Mouse (Mus musculus) layer of hippocampus, adult 18-20 months (tissue): Measurements from ENCODE around the gene Abcc4. TPM values are rescaled to one million over a fixed set of nuclear protein-coding genes. Genes with fewer than 3 reads are reported as not detected.

Experiments
- DNase-seq, 2 experiments: peaks; one replicate each; pipeline ENCODE4 v3.0.0; 2022; ENCODE audit warnings: low spot score in 2 of 2
- total RNA-seq, 2 experiments: library from RNA; stranded (reverse); gene quantifications; 2 replicates each; pipeline ENCODE4 v1.2.3; 2021

The Abcc4 gene
- total RNA-seq, 2 experiments from 2014 or later = 7.1 to 8.2 TPM

- no peak for DNase-seq
Observed at GRCm38 (mm10) chr14:118510793-118511192, 195.2 kb downstream of the Abcc4 start.

GRCm38 (mm10) chr14:118510216-118510615 lies 195.8 kb downstream of the Abcc4 start:
- peak in 1 of 2 experiments; percentile 39 for DNase-seq

- no peak for DNase-seq
Observed at GRCm38 (mm10) chr14:118507829-118508228, 198.2 kb downstream of the Abcc4 start.

- DNase-seq = peak in 1 of 2 experiments; percentile 18
Observed at GRCm38 (mm10) chr14:118506591-118507146, 199.3 kb downstream of the Abcc4 start.

GRCm38 (mm10) chr14:118496767-118497166 lies 209.3 kb downstream of the Abcc4 start:
- DNase-seq = no peak

- no peak for DNase-seq
Observed at GRCm38 (mm10) chr14:118495458-118495857, 210.6 kb downstream of the Abcc4 start.

- no peak for DNase-seq
Observed at GRCm38 (mm10) chr14:118491708-118492107, 214.3 kb downstream of the Abcc4 start.

- DNase-seq = no peak
Observed at GRCm38 (mm10) chr14:118491300-118491699, 214.7 kb downstream of the Abcc4 start.

- no peak for DNase-seq
Observed at GRCm38 (mm10) chr14:118490525-118490924, 215.5 kb downstream of the Abcc4 start.

- no peak for DNase-seq
Observed at GRCm38 (mm10) chr14:118486349-118486748, 219.7 kb downstream of the Abcc4 start.

- no peak for DNase-seq
Observed at GRCm38 (mm10) chr14:118485646-118486045, 220.4 kb downstream of the Abcc4 start.

GRCm38 (mm10) chr14:118482320-118482719 lies 223.7 kb downstream of the Abcc4 start:
- DNase-seq = no peak

GRCm38 (mm10) chr14:118481779-118482178 lies 224.2 kb downstream of the Abcc4 start:
- DNase-seq = no peak

GRCm38 (mm10) chr14:118476329-118476728 lies 229.7 kb downstream of the Abcc4 start:
- DNase-seq = no peak

GRCm38 (mm10) chr14:118475100-118475454 lies 230.9 kb downstream of the Abcc4 start:
- no peak for DNase-seq

- DNase-seq = peak; percentile 14 to 70
Observed at GRCm38 (mm10) chr14:118474226-118475099, 231.6 kb downstream of the Abcc4 start.

- peak; percentile 8 to 23 for DNase-seq
Observed at GRCm38 (mm10) chr14:118473831-118474193, 232.2 kb downstream of the Abcc4 start.

- DNase-seq = peak in 1 of 2 experiments; percentile 3
Observed at GRCm38 (mm10) chr14:118473188-118473830, 232.7 kb downstream of the Abcc4 start.

- no peak for DNase-seq
Observed at GRCm38 (mm10) chr14:118465331-118465730, 240.7 kb downstream of the Abcc4 start.

GRCm38 (mm10) chr14:118464401-118464800 lies 241.6 kb downstream of the Abcc4 start:
- no peak for DNase-seq

GRCm38 (mm10) chr14:118452572-118452971 lies 253.4 kb downstream of the Abcc4 start:
- DNase-seq = no peak

GRCm38 (mm10) chr14:118440155-118440554 lies 265.9 kb downstream of the Abcc4 start:
- DNase-seq = no peak
